Mouse (Mus musculus) heart, embryonic 11.5 days (tissue): ENCODE results near the gene Slc9a6. TPM values are rescaled to one million over a fixed set of nuclear protein-coding genes. Genes with fewer than 3 reads are reported as not detected.

Source experiments
- ATAC-seq: fragments of 200-750 bp; cut with Nextera tagmentation; replicated peaks from 2 replicates; pipeline ENCODE4 v1.8.0; 2017; ENCODE audit warnings: moderate library complexity; ENCODE audit not compliant: insufficient number of reproducible peaks, low FRiP score, low TSS enrichment
- H3K27ac ChIP-seq: fragments of 300-500 bp; sonication (generic); 2 replicates; pipeline ENCODE4 v1.5.1; 2014; ENCODE audit warnings: mild to moderate bottlenecking, low read depth, low read length
- H3K27me3 ChIP-seq: fragments of 300-500 bp; sonication (generic); 2 replicates; pipeline ENCODE4 v1.6.1; 2014; ENCODE audit warnings: mild to moderate bottlenecking, low read length, mixed read lengths; ENCODE audit not compliant: control insufficient read depth, insufficient read depth
- H3K36me3 ChIP-seq: fragments of 300-500 bp; sonication (generic); 2 replicates; pipeline ENCODE4 v1.6.1; 2014; ENCODE audit warnings: mild to moderate bottlenecking, low read length, moderate library complexity, mixed read lengths; ENCODE audit not compliant: control insufficient read depth, insufficient read depth
- H3K4me1 ChIP-seq: fragments of 300-500 bp; sonication (generic); 2 replicates; pipeline ENCODE4 v1.6.1; 2014; ENCODE audit warnings: low read length; ENCODE audit not compliant: control insufficient read depth, insufficient read depth
- H3K4me2 ChIP-seq: fragments of 300-500 bp; sonication (generic); 2 replicates; pipeline ENCODE4 v1.6.1; 2014; ENCODE audit warnings: mild to moderate bottlenecking, moderate library complexity
- H3K4me3 ChIP-seq: fragments of 300-500 bp; sonication (generic); 2 replicates; pipeline ENCODE4 v1.5.1; 2014; ENCODE audit warnings: low read depth, low read length
- H3K9ac ChIP-seq: fragments of 300-500 bp; sonication (generic); 2 replicates; pipeline ENCODE4 v1.6.1; 2014; ENCODE audit warnings: mild to moderate bottlenecking, low read depth, low read length, moderate library complexity
- H3K9me3 ChIP-seq: fragments of 300-500 bp; sonication (generic); replicated peaks from 2 replicates; pipeline ENCODE4 v1.6.1; 2016; ENCODE audit warnings: low read length; ENCODE audit not compliant: control insufficient read depth
- WGBS: fragments of 180-500 bp; shearing (Covaris S2); extraction: QIAGEN DNeasy Blood & Tissue Kit; methylation state at CpG from one replicate; pipeline ENCODE4 v1.1.7; 2014; ENCODE audit not compliant: insufficient replicate concordance; 5-methylcytosine and 5-hydroxymethylcytosine counted together
- polyA plus RNA-seq: library from polyadenylated mRNA; unstranded; fragments of >200 nt; fragmentation: Nextera tagmentation; extraction: Ambion mirVana; gene quantifications from 2 replicates; pipeline ENCODE4 v1.2.1, GENCODE M21; 2014

Gene Slc9a6
- polyA plus RNA-seq = 4.4 and 4.7 TPM in 2 replicates

- Histone ChIP-seq H3K4me3 (peak within 1 kb of the TSS; percentile 61), H3K27me3 (no peaks in the 10 kb centered on the region), H3K27ac (no peak within 1 kb of the TSS), H3K9ac (peak within 1 kb of the TSS; percentile 73), H3K4me2 (peak within 1 kb of the TSS; percentile 60), H3K9me3 (no peaks in the 10 kb centered on the region), H3K36me3 (no peaks in the 10 kb centered on the region), H3K4me1 (no peaks in the 10 kb centered on the region)
- WGBS = 15% methylated on average over 33 of the region's 50 CpGs
- ATAC-seq = peak; percentile 96
Observed at GRCm38 (mm10) chrX:56609623-56610317, at the start of gene Slc9a6. Gene Slc9a6 (plus strand): TSS chrX:56609757.

DNA sequence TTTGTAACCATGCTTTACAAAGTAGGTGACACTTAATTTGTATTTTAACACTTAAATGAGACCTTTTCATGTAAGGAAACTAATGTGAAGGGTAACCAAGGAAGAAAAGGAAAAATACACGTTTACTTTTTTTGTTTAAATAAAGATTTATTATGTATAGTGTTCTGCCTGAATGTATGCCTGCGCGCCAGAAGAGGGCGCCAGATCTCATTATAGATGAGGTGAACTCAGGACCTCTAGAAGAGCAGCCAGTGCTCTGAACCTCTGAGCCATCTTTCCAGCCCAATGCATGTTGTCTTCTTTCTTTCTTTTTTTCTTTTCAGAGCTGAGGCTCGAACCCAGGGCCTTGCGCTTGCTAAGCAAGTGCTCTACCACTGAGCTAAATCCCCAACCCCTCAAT is 37.1 kb upstream of the Slc9a6 start:
- Histone ChIP-seq H3K36me3 (no peaks in the 10 kb centered on the region), H3K9ac (no peak overlapping the region), H3K9me3 (no peaks in the 10 kb centered on the region), H3K4me1 (no peaks in the 10 kb centered on the region), H3K4me2 (no peak overlapping the region), H3K27me3 (no peaks in the 10 kb centered on the region), H3K27ac (no peak overlapping the region), H3K4me3 (no peak overlapping the region)
- WGBS = 20% methylated on average over 6 of the region's 6 CpGs
- ATAC-seq = no peak

- no peak overlapping the region for H3K9ac ChIP-seq
- no peak overlapping the region for H3K27ac ChIP-seq
- no peaks in the 10 kb centered on the region for H3K4me1 ChIP-seq
- H3K4me3 ChIP-seq = no peak overlapping the region
- H3K9me3 ChIP-seq = no peaks in the 10 kb centered on the region
- H3K27me3 ChIP-seq = no peaks in the 10 kb centered on the region
- ATAC-seq = no peak
- no peaks in the 10 kb centered on the region for H3K36me3 ChIP-seq
- no peak overlapping the region for H3K4me2 ChIP-seq
- 78% methylated on average over 2 of the region's 2 CpGs for WGBS
Observed at GRCm38 (mm10) chrX:56578200-56578599, 31.4 kb upstream of the Slc9a6 start.

GRCm38 (mm10) chrX:56597219-56597886 is 12.2 kb upstream of the Slc9a6 start:
- Histone ChIP-seq H3K4me2 (peak overlapping the region; percentile 62), H3K27me3 (no peaks in the 10 kb centered on the region), H3K4me1 (no peaks in the 10 kb centered on the region), H3K9ac (peak overlapping the region; percentile 69), H3K4me3 (peak overlapping the region; percentile 71), H3K36me3 (no peaks in the 10 kb centered on the region), H3K9me3 (no peaks in the 10 kb centered on the region), H3K27ac (peak overlapping the region; percentile 59)
- ATAC-seq = peak; percentile 40
- WGBS = 12% methylated on average over 25 of the region's 25 CpGs

DNA sequence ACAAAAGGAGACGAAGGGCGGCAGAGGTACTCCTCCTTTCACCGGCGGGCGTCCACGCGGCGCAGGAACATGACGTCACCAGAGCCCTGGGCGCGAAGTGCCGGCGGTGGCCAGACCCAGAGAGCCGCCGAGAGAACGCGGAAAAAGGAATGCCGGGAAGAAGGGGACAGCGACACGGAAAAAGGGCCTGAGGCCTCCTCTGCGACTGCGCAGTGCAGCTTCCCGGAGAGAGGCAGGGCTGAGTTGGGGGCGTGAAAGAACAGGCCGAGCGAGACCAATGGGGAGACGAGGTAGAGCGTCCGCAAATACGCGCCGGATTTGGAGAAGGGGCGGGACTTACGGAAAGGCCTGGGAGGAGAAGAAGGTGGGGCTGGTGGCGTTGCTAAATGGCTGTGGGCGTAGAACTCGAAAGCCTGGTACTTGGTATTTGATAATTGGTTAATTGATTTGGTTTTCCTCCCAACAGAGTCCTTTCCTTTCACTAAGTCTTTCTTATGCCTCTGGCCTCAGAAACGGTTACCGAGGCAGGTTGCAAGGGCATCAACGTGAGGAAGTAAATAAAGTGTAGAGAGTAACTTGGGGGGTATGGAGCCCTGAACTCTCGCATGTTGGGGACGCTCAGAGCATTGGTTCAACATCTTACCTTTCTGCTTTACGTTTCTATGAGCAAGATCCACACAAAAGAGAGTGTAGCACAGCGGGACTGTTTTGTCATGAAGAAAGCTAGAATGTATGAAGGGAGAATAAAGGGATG is 11.5 kb upstream of the Slc9a6 start, which contains the start of gene Mmgt1:
Gene Mmgt1 (minus strand): TSS at position 183 of the 754 bp plus-strand sequence.
- no peaks in the 10 kb centered on the region for H3K9me3 ChIP-seq
- H3K27ac ChIP-seq = peak within 1 kb of the TSS; percentile 59
- H3K36me3 ChIP-seq = no peaks in the 10 kb centered on the region
- peak within 1 kb of the TSS; percentile 62 for H3K4me2 ChIP-seq
- no peaks in the 10 kb centered on the region for H3K27me3 ChIP-seq
- 11% methylated on average over 39 of the region's 44 CpGs for WGBS
- peak within 1 kb of the TSS; percentile 71 for H3K4me3 ChIP-seq
- H3K4me1 ChIP-seq = no peaks in the 10 kb centered on the region
- H3K9ac ChIP-seq = peak within 1 kb of the TSS; percentile 69
- peak; percentile 97 for ATAC-seq

GRCm38 (mm10) chrX:56606536-56606935 is 3.0 kb upstream of the Slc9a6 start:
- no peaks in the 10 kb centered on the region for H3K36me3 ChIP-seq
- no peak overlapping the region for H3K4me3 ChIP-seq
- H3K27ac ChIP-seq = no peak overlapping the region
- no peaks in the 10 kb centered on the region for H3K27me3 ChIP-seq
- 53% methylated on average over 2 of the region's 2 CpGs for WGBS
- H3K9me3 ChIP-seq = no peaks in the 10 kb centered on the region
- H3K9ac ChIP-seq = no peak overlapping the region
- no peak for ATAC-seq
- H3K4me2 ChIP-seq = no peak overlapping the region
- no peaks in the 10 kb centered on the region for H3K4me1 ChIP-seq

GRCm38 (mm10) chrX:56607032-56607710 is 2.4 kb upstream of the Slc9a6 start:
- ATAC-seq = no peak
- Histone ChIP-seq H3K4me2 (no peak overlapping the region), H3K9me3 (no peaks in the 10 kb centered on the region), H3K36me3 (no peaks in the 10 kb centered on the region), H3K9ac (no peak overlapping the region), H3K27me3 (no peaks in the 10 kb centered on the region), H3K4me3 (no peak overlapping the region), H3K4me1 (no peaks in the 10 kb centered on the region), H3K27ac (no peak overlapping the region)
- 41% methylated on average over 7 of the region's 7 CpGs for WGBS

DNA sequence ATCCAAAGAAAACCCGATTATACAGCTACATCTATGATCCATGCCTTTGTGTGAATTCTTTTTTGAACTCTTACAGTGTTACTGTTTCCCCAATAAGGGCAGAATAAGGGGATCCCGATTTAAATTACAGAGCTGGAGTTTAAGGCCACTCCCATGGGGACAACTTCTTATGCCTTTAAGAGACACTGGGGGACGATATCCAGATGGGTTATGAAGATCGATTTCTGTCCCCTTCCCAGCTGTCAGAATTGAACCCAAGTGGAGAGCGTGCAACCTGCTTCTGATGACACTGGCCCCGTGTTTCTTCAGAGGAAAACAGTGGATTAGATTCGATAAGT is 303 bp upstream of the Slc9a6 start:
- Histone ChIP-seq H3K4me2 (peak overlapping the region; percentile 57), H3K9ac (no peak overlapping the region), H3K27me3 (no peaks in the 10 kb centered on the region), H3K27ac (no peak overlapping the region), H3K4me1 (no peaks in the 10 kb centered on the region), H3K4me3 (peak overlapping the region; percentile 61), H3K36me3 (no peaks in the 10 kb centered on the region), H3K9me3 (no peaks in the 10 kb centered on the region)
- 27% methylated on average over 7 of the region's 7 CpGs for WGBS
- no peak for ATAC-seq
